Mouse (Mus musculus): Measurements from ENCODE around the gene Mb21d2.

GRCm38 (mm10) chr16:28840075-28840974 is 89.1 kb downstream of the Mb21d2 start:
- no peak for TF ChIP-seq EP300 (IDR thresholded peaks at IDR 0.05; ENCODE audit: insufficient read depth, low read depth, low read length)
- TF ChIP-seq POLR2A (IDR thresholded peaks at IDR 0.05; ENCODE audit: insufficient read depth, low read length), result no peak
- TF ChIP-seq CTCF (IDR thresholded peaks at IDR 0.05; ENCODE audit: low read depth, low read length), result no peak
